Mouse (Mus musculus) liver, embryonic 16.5 days (tissue): Measurements from ENCODE around the gene Ssrp1. TPM values are rescaled to one million over a fixed set of nuclear protein-coding genes. Genes with fewer than 3 reads are reported as not detected.

Experiments used
- ATAC-seq: fragments of 200-750 bp; cut with Nextera tagmentation; 2 replicates; pipeline ENCODE4 v1.8.0; 2017; ENCODE audit warnings: low read depth, mild to moderate bottlenecking, moderate number of reproducible peaks, moderate library complexity
- H3K27ac ChIP-seq: fragments of 300-500 bp; sonication (generic); 2 replicates; pipeline ENCODE4 v1.5.1; 2014; ENCODE audit warnings: mild to moderate bottlenecking, low read length
- H3K27me3 ChIP-seq: fragments of 300-500 bp; sonication (generic); 2 replicates; pipeline ENCODE4 v1.6.1; 2014; ENCODE audit warnings: low read depth, low read length, mixed read lengths; ENCODE audit not compliant: control insufficient read depth, insufficient read depth
- H3K36me3 ChIP-seq: fragments of 300-500 bp; sonication (generic); 2 replicates; pipeline ENCODE4 v1.6.1; 2014; ENCODE audit warnings: mild to moderate bottlenecking; ENCODE audit not compliant: control insufficient read depth, insufficient read depth
- H3K4me1 ChIP-seq: fragments of 300-500 bp; sonication (generic); 2 replicates; pipeline ENCODE4 v1.6.1; 2014; ENCODE audit warnings: low read depth, low read length, mixed read lengths; ENCODE audit not compliant: control insufficient read depth
- H3K4me2 ChIP-seq: fragments of 300-500 bp; sonication (generic); 2 replicates; pipeline ENCODE4 v1.6.1; 2014; ENCODE audit warnings: low read depth, low read length, mixed read lengths
- H3K4me3 ChIP-seq: fragments of 300-500 bp; sonication (generic); 2 replicates; pipeline ENCODE4 v1.5.1; 2014; ENCODE audit warnings: low read depth, mild to moderate bottlenecking, low read length
- H3K9ac ChIP-seq: fragments of 300-500 bp; sonication (generic); 2 replicates; pipeline ENCODE4 v1.6.1; 2014; ENCODE audit warnings: low read depth, low read length
- H3K9me3 ChIP-seq: fragments of 300-500 bp; sonication (generic); replicated peaks from 2 replicates; pipeline ENCODE4 v1.6.1; 2016; ENCODE audit warnings: low read length; ENCODE audit not compliant: control insufficient read depth
- WGBS: fragments of 180-500 bp; shearing (Covaris S2); extraction: QIAGEN DNeasy Blood & Tissue Kit; methylation state at CpG from one replicate; pipeline ENCODE4 v1.1.7; 2014; ENCODE audit not compliant: insufficient replicate concordance; 5-methylcytosine and 5-hydroxymethylcytosine counted together
- polyA plus RNA-seq: library from polyadenylated mRNA; unstranded; fragments of >200 nt; fragmentation: Nextera tagmentation; extraction: Ambion mirVana; gene quantifications from 2 replicates; pipeline ENCODE4 v1.2.1, GENCODE M21; 2015

Ssrp1 gene
- polyA plus RNA-seq, 1 experiment from 2014 or later, result 127 TPM

- Histone ChIP-seq H3K27ac (peak overlapping the region; percentile 63), H3K4me1 (no peaks in the 10 kb centered on the region; the same call in 1 of the 2 replicates), H3K9ac (peak overlapping the region; percentile 50; the same call in 1 of the 2 replicates), H3K9me3 (no peaks in the 10 kb centered on the region), H3K4me2 (peak overlapping the region; percentile 53), H3K36me3 (no peaks in the 10 kb centered on the region), H3K27me3 (no peaks in the 10 kb centered on the region; the same call in 1 of the 2 replicates), H3K4me3 (peak overlapping the region; percentile 59)
- 10% methylated on average over 11 of the region's 11 CpGs for WGBS
- ATAC-seq, result peak; percentile 88
Observed at GRCm38 (mm10) chr2:85060591-85061060, 23.6 kb downstream of the Ssrp1 start.

DNA sequence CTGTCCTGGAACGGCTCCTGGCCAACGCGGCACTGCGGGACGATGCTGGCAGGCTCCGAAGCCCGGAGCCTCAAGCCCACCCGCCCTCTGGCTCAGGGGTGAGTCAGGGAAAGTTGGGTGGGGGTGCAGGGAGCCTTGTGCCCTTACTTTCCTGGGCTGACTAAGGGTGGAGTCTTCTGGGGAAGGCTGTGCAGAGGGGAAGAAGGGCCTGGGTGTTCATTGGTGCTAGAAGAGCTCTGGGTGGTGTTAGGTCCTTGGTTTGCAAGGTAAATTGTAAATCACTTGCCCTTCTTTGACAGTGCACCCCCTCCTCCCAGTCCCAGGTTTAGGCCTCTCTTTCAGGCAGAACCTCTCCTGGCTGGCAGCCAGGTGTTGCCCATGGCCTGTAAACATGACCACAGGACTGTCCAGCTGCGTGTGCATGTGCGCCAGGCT is 24.1 kb downstream of the Ssrp1 start:
- no peaks in the 10 kb centered on the region for H3K27me3 ChIP-seq
- H3K4me2 ChIP-seq, result peak overlapping the region; percentile 53
- peak overlapping the region; percentile 50; the same call in 1 of the 2 replicates for H3K9ac ChIP-seq
- peak overlapping the region; percentile 63 for H3K27ac ChIP-seq
- WGBS, result 29% methylated on average over 10 of the region's 10 CpGs
- H3K9me3 ChIP-seq, result no peaks in the 10 kb centered on the region
- ATAC-seq, result peak; percentile 53
- no peaks in the 10 kb centered on the region; the same call in 1 of the 2 replicates for H3K4me1 ChIP-seq
- H3K36me3 ChIP-seq, result no peaks in the 10 kb centered on the region
- peak overlapping the region; percentile 59 for H3K4me3 ChIP-seq

GRCm38 (mm10) chr2:85065141-85065875 is 28.3 kb downstream of the Ssrp1 start:
- 66% methylated on average over 12 of the region's 12 CpGs for whole genome bisulfite sequencing
- no peak for ATAC-seq
- Histone ChIP-seq H3K4me2 (no peak overlapping the region), H3K27ac (no peak overlapping the region), H3K36me3 (no peaks in the 10 kb centered on the region), H3K4me3 (no peak overlapping the region), H3K27me3 (no peaks in the 10 kb centered on the region), H3K9me3 (no peaks in the 10 kb centered on the region), H3K9ac (no peak overlapping the region), H3K4me1 (no peaks in the 10 kb centered on the region; the same call in 1 of the 2 replicates)

DNA sequence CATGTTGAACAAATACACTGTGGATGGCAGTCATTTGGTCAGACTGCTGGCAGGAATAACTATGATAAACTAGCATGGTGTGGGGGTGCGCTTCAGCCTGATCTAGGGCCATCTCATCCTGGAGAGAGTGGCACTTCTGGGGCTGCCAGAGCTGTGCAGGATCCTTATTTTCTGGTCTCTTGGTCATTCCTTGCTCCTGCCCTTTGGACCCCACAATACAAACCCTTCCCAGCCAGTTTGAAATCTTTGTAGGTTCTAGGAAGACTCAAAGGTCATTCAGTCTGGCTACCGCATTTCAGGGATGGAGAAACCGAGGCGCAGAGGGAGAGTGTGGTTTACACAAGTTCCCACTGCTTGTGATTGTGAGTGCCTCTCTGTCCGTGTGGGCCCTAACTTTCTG is 29.9 kb downstream of the Ssrp1 start:
- H3K36me3 ChIP-seq, result 0 out of 2 replicates have a peak, but pooled peaks cover 2% of the 10 kb centered on the region
- WGBS, result 72% methylated on average over 5 of the region's 5 CpGs
- H3K9ac ChIP-seq, result no peak overlapping the region
- H3K9me3 ChIP-seq, result no peaks in the 10 kb centered on the region
- H3K27ac ChIP-seq, result no peak overlapping the region
- no peak overlapping the region for H3K4me3 ChIP-seq
- ATAC-seq, result no peak
- H3K27me3 ChIP-seq, result no peaks in the 10 kb centered on the region
- no peak overlapping the region for H3K4me2 ChIP-seq
- H3K4me1 ChIP-seq, result no peaks in the 10 kb centered on the region; the same call in none of the 2 replicates

- H3K4me2 ChIP-seq, result no peak overlapping the region
- WGBS, result 63% methylated on average over 10 of the region's 10 CpGs
Observed at GRCm38 (mm10) chr2:85067903-85068625, 31.0 kb downstream of the Ssrp1 start.

GRCm38 (mm10) chr2:85068626-85069025 is 31.6 kb downstream of the Ssrp1 start:
- Histone ChIP-seq H3K4me2 (no peak overlapping the region), H3K4me1 (no peaks in the 10 kb centered on the region; the same call in none of the 2 replicates), H3K27ac (no peak overlapping the region), H3K9ac (no peak overlapping the region), H3K36me3 (0 out of 2 replicates have a peak, but pooled peaks cover 2% of the 10 kb centered on the region), H3K4me3 (no peak overlapping the region), H3K9me3 (no peaks in the 10 kb centered on the region), H3K27me3 (no peaks in the 10 kb centered on the region)
- no peak for ATAC-seq
- 71% methylated on average over 2 of the region's 2 CpGs for WGBS

More at GRCm38 (mm10) chr2:85067903-85068625, 31.0 kb downstream of the Ssrp1 start:
- Histone ChIP-seq H3K9ac (no peak overlapping the region), H3K36me3 (0 out of 2 replicates have a peak, but pooled peaks cover 2% of the 10 kb centered on the region), H3K4me1 (no peaks in the 10 kb centered on the region; the same call in none of the 2 replicates), H3K27ac (no peak overlapping the region), H3K9me3 (no peaks in the 10 kb centered on the region), H3K27me3 (no peaks in the 10 kb centered on the region), H3K4me3 (no peak overlapping the region)
- ATAC-seq, result no peak

DNA sequence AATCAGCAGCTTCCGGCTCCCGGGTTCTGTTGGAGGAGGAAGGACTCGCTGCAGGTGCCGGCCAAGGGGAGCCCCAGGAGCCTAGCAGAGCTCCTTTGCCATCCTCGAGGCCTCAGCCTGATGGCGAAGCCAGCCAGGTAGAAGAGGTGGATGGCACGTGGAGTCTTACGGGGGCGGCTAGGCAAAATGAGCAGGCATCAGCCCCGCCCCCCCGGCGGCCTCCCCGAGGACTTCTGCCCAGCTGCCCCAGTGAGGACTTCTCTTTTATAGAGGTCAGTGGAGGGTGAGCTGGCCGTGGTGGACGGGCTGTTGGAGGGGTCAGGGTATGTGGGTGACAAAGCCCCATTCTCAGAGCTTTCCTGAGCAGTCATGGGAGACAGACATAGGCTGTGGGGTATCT is 33.1 kb downstream of the Ssrp1 start:
- Histone ChIP-seq H3K4me3 (no peak overlapping the region), H3K9ac (no peak overlapping the region; the same call in 1 of the 2 replicates), H3K36me3 (0 out of 2 replicates have a peak, but pooled peaks cover 2% of the 10 kb centered on the region), H3K4me1 (no peaks in the 10 kb centered on the region; the same call in none of the 2 replicates), H3K9me3 (no peaks in the 10 kb centered on the region), H3K27ac (no peak overlapping the region), H3K27me3 (no peaks in the 10 kb centered on the region), H3K4me2 (no peak overlapping the region)
- WGBS, result 61% methylated on average over 15 of the region's 15 CpGs
- ATAC-seq, result no peak

DNA sequence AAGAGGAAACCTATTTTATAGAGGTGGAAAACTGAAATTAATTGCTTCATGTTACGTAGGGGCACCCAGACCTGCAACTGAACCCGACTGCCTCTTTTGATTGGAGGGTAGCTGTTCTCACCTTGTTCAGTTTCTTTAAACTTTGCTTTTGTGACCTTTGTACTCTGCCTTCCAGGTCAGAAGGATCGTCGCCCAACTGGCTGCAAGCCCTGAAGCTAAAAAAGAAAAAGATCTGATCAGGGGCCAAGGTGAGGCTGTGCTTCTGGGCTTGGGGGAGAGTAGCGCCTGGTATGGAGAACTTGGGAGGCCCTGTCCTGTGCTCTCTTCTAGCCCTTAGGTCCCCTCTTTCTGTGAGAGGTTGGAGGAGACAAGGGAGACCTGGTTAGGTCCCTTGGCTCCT is 34.9 kb downstream of the Ssrp1 start:
- Histone ChIP-seq H3K27me3 (no peaks in the 10 kb centered on the region), H3K4me1 (no peaks in the 10 kb centered on the region; the same call in none of the 2 replicates), H3K36me3 (0 out of 2 replicates have a peak, but pooled peaks cover 2% of the 10 kb centered on the region), H3K27ac (no peak overlapping the region), H3K4me2 (no peak overlapping the region), H3K4me3 (no peak overlapping the region), H3K9me3 (no peaks in the 10 kb centered on the region), H3K9ac (no peak overlapping the region)
- WGBS, result 58% methylated on average over 5 of the region's 5 CpGs
- no peak for ATAC-seq
